Mouse (Mus musculus): ENCODE measurements at regions not wholly inside any gene's neighbourhood (a gene's known extent, or its start where the extent isn't known, plus 50 kb on each side); places are given as distances from the start of the nearest gene placed in this dataset.

- TF ChIP-seq EP300 (IDR thresholded peaks at IDR 0.05) = no peak
- no peak for TF ChIP-seq CTCF (IDR thresholded peaks at IDR 0.05)
- Histone ChIP-seq H3K4me2 (replicated peaks; ENCODE audit: low read depth, low read length) (no peak overlapping the region), H3K27ac (ENCODE audit: low read length) (no peak overlapping the region), H3K4me3 (ENCODE audit: low read depth, low read length) (no peak overlapping the region), H3K4me1 (ENCODE audit: insufficient read depth, low read depth, low read length) (no peaks in the 10 kb centered on the region; the same call in 1 of the 2 replicates), H3K27me3 (replicated peaks; ENCODE audit: insufficient read depth, low read length) (no peaks in the 10 kb centered on the region), H3K9ac (replicated peaks; ENCODE audit: low read depth) (no peak overlapping the region), H3K36me3 (ENCODE audit: insufficient read depth, low read length) (no peaks in the 10 kb centered on the region), H3K9me3 (ENCODE audit: low read length) (no peaks in the 10 kb centered on the region)
- DNase-seq (ENCODE audit: low spot score) (no peak), ATAC-seq (no peak)
- WGBS = 81% methylated on average over 10 of the region's 10 CpGs
Observed at GRCm38 (mm10) chr3:35314177-35314576, 439.7 kb upstream of the Atp11b start.

GRCm38 (mm10) chr3:35315162-35315561 is 438.7 kb upstream of the Atp11b start:
- Histone ChIP-seq H3K27me3 (replicated peaks; ENCODE audit: insufficient read depth, low read length) (no peaks in the 10 kb centered on the region), H3K9ac (replicated peaks; ENCODE audit: low read depth) (no peak overlapping the region), H3K36me3 (ENCODE audit: insufficient read depth, low read length) (no peaks in the 10 kb centered on the region), H3K9me3 (ENCODE audit: low read length) (no peaks in the 10 kb centered on the region), H3K4me3 (ENCODE audit: low read depth, low read length) (no peak overlapping the region), H3K4me2 (replicated peaks; ENCODE audit: low read depth, low read length) (no peak overlapping the region), H3K4me1 (ENCODE audit: insufficient read depth, low read depth, low read length) (no peaks in the 10 kb centered on the region; the same call in 1 of the 2 replicates), H3K27ac (ENCODE audit: low read length) (no peak overlapping the region)
- ATAC-seq = no peak
- TF ChIP-seq CTCF (IDR thresholded peaks at IDR 0.05) (no peak), EP300 (IDR thresholded peaks at IDR 0.05) (no peak)
- no peak for DNase-seq (ENCODE audit: low spot score)
- 91% methylated on average over 6 of the region's 6 CpGs for WGBS

GRCm38 (mm10) chr3:35318348-35318747 is 435.6 kb upstream of the Atp11b start:
- DNase-seq (ENCODE audit: low spot score) (peak; percentile 11), ATAC-seq (no peak)
- no peak overlapping the region for H3K4me3 ChIP-seq (ENCODE audit: low read depth, low read length)
- H3K36me3 ChIP-seq (ENCODE audit: insufficient read depth, low read length) = no peaks in the 10 kb centered on the region
- no peaks in the 10 kb centered on the region; the same call in 1 of the 2 replicates for H3K4me1 ChIP-seq (ENCODE audit: insufficient read depth, low read depth, low read length)
- TF ChIP-seq EP300 (IDR thresholded peaks at IDR 0.05) = no peak
- TF ChIP-seq CTCF (IDR thresholded peaks at IDR 0.05) = no peak
- 45% methylated on average over 13 of the region's 13 CpGs for WGBS
- no peak overlapping the region for H3K9ac ChIP-seq (replicated peaks; ENCODE audit: low read depth)
- no peak overlapping the region for H3K27ac ChIP-seq (ENCODE audit: low read length)
- no peaks in the 10 kb centered on the region for H3K27me3 ChIP-seq (replicated peaks; ENCODE audit: insufficient read depth, low read length)
- H3K4me2 ChIP-seq (replicated peaks; ENCODE audit: low read depth, low read length) = no peak overlapping the region
- no peaks in the 10 kb centered on the region for H3K9me3 ChIP-seq (ENCODE audit: low read length)

GRCm38 (mm10) chr3:35320844-35321393 is 433.0 kb upstream of the Atp11b start:
- H3K4me2 ChIP-seq (replicated peaks; ENCODE audit: low read depth, low read length) = no peak overlapping the region
- no peaks in the 10 kb centered on the region for H3K9me3 ChIP-seq (ENCODE audit: low read length)
- no peaks in the 10 kb centered on the region; the same call in 1 of the 2 replicates for H3K4me1 ChIP-seq (ENCODE audit: insufficient read depth, low read depth, low read length)
- H3K27me3 ChIP-seq (replicated peaks; ENCODE audit: insufficient read depth, low read length) = no peaks in the 10 kb centered on the region
- ATAC-seq (no peak), DNase-seq (ENCODE audit: low spot score) (no peak)
- no peak overlapping the region for H3K4me3 ChIP-seq (ENCODE audit: low read depth, low read length)
- H3K27ac ChIP-seq (ENCODE audit: low read length) = no peak overlapping the region
- H3K9ac ChIP-seq (replicated peaks; ENCODE audit: low read depth) = no peak overlapping the region
- no peaks in the 10 kb centered on the region for H3K36me3 ChIP-seq (ENCODE audit: insufficient read depth, low read length)
- WGBS = 50% methylated on average over 7 of the region's 7 CpGs
- TF ChIP-seq CTCF (IDR thresholded peaks at IDR 0.05) (no peak), EP300 (IDR thresholded peaks at IDR 0.05) (no peak)

DNA sequence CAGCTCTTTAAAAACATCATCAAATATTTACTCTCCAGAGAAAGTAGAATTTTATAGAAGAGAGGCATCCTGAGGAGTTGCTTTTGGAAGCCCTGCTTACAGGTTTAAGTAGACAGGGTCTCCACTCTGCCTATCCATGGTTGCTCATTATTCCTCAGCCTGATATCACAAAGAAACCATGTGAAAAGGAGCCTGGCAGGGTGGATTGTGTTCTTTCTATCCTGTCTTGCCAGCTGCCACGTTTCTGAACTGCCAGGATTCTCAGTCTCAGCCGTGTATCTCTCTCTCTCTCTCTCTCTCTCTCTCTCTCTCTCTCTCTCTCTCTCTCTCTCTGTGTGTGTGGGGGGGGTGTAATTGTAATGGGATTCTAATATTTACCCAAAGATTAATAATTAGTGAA is 431.9 kb upstream of the Atp11b start:
- TF ChIP-seq CTCF (IDR thresholded peaks at IDR 0.05) (no peak), EP300 (IDR thresholded peaks at IDR 0.05) (no peak)
- H3K9me3 ChIP-seq (ENCODE audit: low read length) = no peaks in the 10 kb centered on the region
- no peak overlapping the region for H3K27ac ChIP-seq (ENCODE audit: low read length)
- H3K4me3 ChIP-seq (ENCODE audit: low read depth, low read length) = no peak overlapping the region
- no peaks in the 10 kb centered on the region for H3K27me3 ChIP-seq (replicated peaks; ENCODE audit: insufficient read depth, low read length)
- H3K4me1 ChIP-seq (ENCODE audit: insufficient read depth, low read depth, low read length) = no peaks in the 10 kb centered on the region; the same call in 1 of the 2 replicates
- H3K9ac ChIP-seq (replicated peaks; ENCODE audit: low read depth) = no peak overlapping the region
- DNase-seq (ENCODE audit: low spot score) (no peak), ATAC-seq (no peak)
- no peak overlapping the region for H3K4me2 ChIP-seq (replicated peaks; ENCODE audit: low read depth, low read length)
- 32% methylated on average over 2 of the region's 2 CpGs for WGBS
- H3K36me3 ChIP-seq (ENCODE audit: insufficient read depth, low read length) = no peaks in the 10 kb centered on the region

DNA sequence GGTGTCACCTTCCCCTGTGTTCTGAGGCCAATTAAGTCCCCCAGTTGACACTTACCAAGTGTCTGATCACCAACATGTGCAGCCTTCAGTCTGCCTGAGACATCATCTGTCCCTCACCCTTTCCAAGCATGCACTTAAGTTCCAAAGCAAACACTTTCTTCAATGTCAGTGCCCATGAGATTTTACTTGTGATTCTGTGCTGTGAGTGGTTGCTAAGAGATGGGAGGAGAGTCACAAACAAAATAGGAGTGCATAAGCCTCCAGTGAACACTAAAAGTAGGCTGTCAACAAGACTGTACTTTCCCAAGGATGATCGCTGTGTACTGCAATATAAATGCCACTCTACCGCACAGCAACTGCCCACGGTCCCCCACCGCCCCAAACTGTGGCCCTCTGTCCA is 431.0 kb upstream of the Atp11b start:
- Histone ChIP-seq H3K4me2 (replicated peaks; ENCODE audit: low read depth, low read length) (no peak overlapping the region), H3K9ac (replicated peaks; ENCODE audit: low read depth) (no peak overlapping the region), H3K27ac (ENCODE audit: low read length) (no peak overlapping the region), H3K4me1 (ENCODE audit: insufficient read depth, low read depth, low read length) (no peaks in the 10 kb centered on the region; the same call in 1 of the 2 replicates), H3K27me3 (replicated peaks; ENCODE audit: insufficient read depth, low read length) (no peaks in the 10 kb centered on the region), H3K9me3 (ENCODE audit: low read length) (no peaks in the 10 kb centered on the region), H3K4me3 (ENCODE audit: low read depth, low read length) (no peak overlapping the region), H3K36me3 (ENCODE audit: insufficient read depth, low read length) (no peaks in the 10 kb centered on the region)
- no peak for TF ChIP-seq EP300 (IDR thresholded peaks at IDR 0.05)
- no peak for TF ChIP-seq CTCF (IDR thresholded peaks at IDR 0.05)
- DNase-seq (ENCODE audit: low spot score) (peak; percentile 6), ATAC-seq (no peak)
- whole genome bisulfite sequencing = 73% methylated on average over 4 of the region's 4 CpGs

Measured in lung, postnatal 0 days (tissue).